Mouse (Mus musculus): ENCODE measurements around the gene Dnajc12. TPM values are rescaled to one million over a fixed set of nuclear protein-coding genes. Genes with fewer than 3 reads are reported as not detected.

The Dnajc12 gene
- total and polyA plus RNA-seq, 3 experiments: 0.83 to 3.7 (median 1.5) TPM

- TF ChIP-seq PAX5 (IDR thresholded peaks at IDR 0.05; ENCODE audit: low read length) (no peak), MXI1 (IDR thresholded peaks at IDR 0.05; ENCODE audit: low read depth, low read length) (no peak; the same call in 1 of the 2 replicates), CHD1 (IDR thresholded peaks at IDR 0.05; ENCODE audit: low read depth, low read length) (0 out of 2 replicates have a peak, but pooled peaks have one; percentile 59), SIN3A (IDR thresholded peaks at IDR 0.05; ENCODE audit: low read length) (peak; percentile 76; the same call in 1 of the 2 replicates)
Measured at GRCm38 (mm10) chr10:63429785-63430305, 47.6 kb downstream of the Dnajc12 start, which contains the start of gene Ctnna3 (continued).

- dilution Hi-C loops (cut with MboI; ENCODE audit: extremely low pct_ligation_motif_present, extremely low pct_unique_long_range_greater_than_20kb, low sequenced_read_pairs): no loop called here
- no peak for DNase-seq (ENCODE audit: extremely low read depth)
- Histone ChIP-seq H3K4me2 (ENCODE audit: insufficient read depth, low read depth, poor library complexity, severe bottlenecking) (no peak overlapping the region), H3K9me3 (replicated peaks; ENCODE audit: low read length) (no peaks in the 10 kb centered on the region), H3K27ac (ENCODE audit: insufficient read depth, low read depth) (no peak overlapping the region), H3K9ac (ENCODE audit: insufficient read depth, low read depth) (no peak overlapping the region), H3K27me3 (replicated peaks) (no peaks in the 10 kb centered on the region), H3K4me3 (replicated peaks in 1 of 3; ENCODE audit: low read depth in 2 of 3, low read length in 2 of 3, poor library complexity in 1 of 3) (no peak overlapping the region), H3K79me2 (replicated peaks; ENCODE audit: control insufficient read depth, extremely low read depth, insufficient read depth, poor library complexity, severe bottlenecking) (no peaks in the 10 kb centered on the region), H3K36me3 (replicated peaks in 1 of 2; ENCODE audit: control insufficient read depth in 1 of 2, insufficient read depth in 1 of 2, low read length in 1 of 2) (no peaks in the 10 kb centered on the region), H3K4me1 (ENCODE audit: control insufficient read depth in 1 of 2, insufficient read depth in 2 of 2) (peaks cover 0 to 14% of the 10 kb centered on the region in 2 experiments; a peak in 2 of 4 replicates)
- in situ Hi-C loops (cut with MboI; ENCODE audit: low pct_ligation_motif_present, low pct_unique_long_range_greater_than_20kb, low sequenced_read_pairs): no loop called here
- TF ChIP-seq CTCF (conservative IDR thresholded peaks at IDR 0.05 in 1 of 2, IDR thresholded peaks at IDR 0.05 in 1 of 2; ENCODE audit: low read depth in 2 of 2, low read length in 2 of 2) (peak in 1 of 2 experiments; percentile 24; a peak in 2 of 4 replicates), IRF4 (IDR thresholded peaks at IDR 0.05; ENCODE audit: low read depth, low read length) (no peak)
Measured at GRCm38 (mm10) chr10:63431221-63431736, 49.0 kb downstream of the Dnajc12 start.

DNA sequence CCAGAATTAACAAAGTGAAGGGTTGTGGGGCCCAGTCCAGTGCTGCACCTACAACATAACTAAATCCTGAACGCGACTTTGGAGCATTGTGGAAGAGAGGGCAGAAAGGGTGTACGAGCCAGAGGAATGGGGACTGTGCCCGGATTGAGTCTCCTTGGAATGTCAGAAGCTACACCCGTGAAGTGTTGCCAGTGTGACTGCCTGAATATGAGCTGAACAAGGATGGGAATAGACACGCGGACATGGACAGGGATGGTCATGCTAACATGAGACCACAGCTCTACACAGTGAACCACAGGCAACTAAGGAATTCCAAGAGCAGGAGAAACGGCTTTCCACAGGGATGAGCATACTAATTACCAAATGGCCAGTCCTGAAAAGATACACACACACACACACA, 49.9 kb downstream of the Dnajc12 start:
- Histone ChIP-seq H3K4me1 (ENCODE audit: control insufficient read depth in 1 of 2, insufficient read depth in 2 of 2) (peaks cover 0 to 9% of the 10 kb centered on the region in 2 experiments; a peak in 2 of 4 replicates), H3K27me3 (replicated peaks) (no peaks in the 10 kb centered on the region), H3K4me3 (replicated peaks in 1 of 3; ENCODE audit: low read depth in 2 of 3, low read length in 2 of 3, poor library complexity in 1 of 3) (no peak overlapping the region), H3K36me3 (replicated peaks in 1 of 2; ENCODE audit: control insufficient read depth in 1 of 2, insufficient read depth in 1 of 2, low read length in 1 of 2) (no peaks in the 10 kb centered on the region), H3K9ac (ENCODE audit: insufficient read depth, low read depth) (no peak overlapping the region), H3K79me2 (replicated peaks; ENCODE audit: control insufficient read depth, extremely low read depth, insufficient read depth, poor library complexity, severe bottlenecking) (no peaks in the 10 kb centered on the region), H3K27ac (ENCODE audit: insufficient read depth, low read depth) (no peak overlapping the region), H3K9me3 (replicated peaks; ENCODE audit: low read length) (no peaks in the 10 kb centered on the region), H3K4me2 (ENCODE audit: insufficient read depth, low read depth, poor library complexity, severe bottlenecking) (no peak overlapping the region)
- dilution Hi-C loops (cut with MboI; ENCODE audit: extremely low pct_ligation_motif_present, extremely low pct_unique_long_range_greater_than_20kb, low sequenced_read_pairs) (no loop called here), in situ Hi-C loops (cut with MboI; ENCODE audit: low pct_ligation_motif_present, low pct_unique_long_range_greater_than_20kb, low sequenced_read_pairs) (no loop called here)
- DNase-seq (ENCODE audit: extremely low read depth): no peak
- no peak for TF ChIP-seq MXI1 (IDR thresholded peaks at IDR 0.05; ENCODE audit: low read depth, low read length)
- TF ChIP-seq USF2 (conservative IDR thresholded peaks at IDR 0.05; ENCODE audit: low read depth, low read length): no peak
- no peak for TF ChIP-seq SMC3 (IDR thresholded peaks at IDR 0.05; ENCODE audit: low read depth, low read length)
- no peak for TF ChIP-seq ELF1 (IDR thresholded peaks at IDR 0.05; ENCODE audit: low read depth, low read length)
- no peak for TF ChIP-seq HCFC1 (IDR thresholded peaks at IDR 0.05; ENCODE audit: low read depth, low read length)
- TF ChIP-seq ZNF384 (IDR thresholded peaks at IDR 0.05; ENCODE audit: low read depth, low read length): no peak

DNA sequence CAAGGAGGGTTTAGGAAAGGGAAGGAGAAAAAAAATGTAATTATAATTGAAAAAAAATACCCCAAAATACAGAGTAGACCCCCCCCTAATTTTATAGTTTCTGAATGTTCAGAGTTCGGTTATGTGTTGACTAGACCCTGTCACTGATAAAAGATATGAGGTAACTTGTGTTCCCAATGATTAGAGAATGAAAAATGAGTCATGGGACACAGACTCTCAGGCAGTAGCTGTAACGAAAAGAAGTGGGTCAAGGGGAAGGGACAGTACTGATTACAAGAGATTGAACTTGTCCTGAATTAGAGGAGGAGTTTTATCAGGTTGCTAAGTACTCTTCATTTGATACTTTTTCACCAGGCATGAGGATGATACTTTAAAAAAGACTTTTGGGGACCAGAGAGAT, 50.6 kb downstream of the Dnajc12 start:
- Histone ChIP-seq H3K4me3 (replicated peaks in 1 of 3; ENCODE audit: low read depth in 2 of 3, low read length in 2 of 3, poor library complexity in 1 of 3) (no peak overlapping the region), H3K9me3 (replicated peaks; ENCODE audit: low read length) (no peaks in the 10 kb centered on the region), H3K27ac (ENCODE audit: insufficient read depth, low read depth) (no peak overlapping the region), H3K79me2 (replicated peaks; ENCODE audit: control insufficient read depth, extremely low read depth, insufficient read depth, poor library complexity, severe bottlenecking) (no peaks in the 10 kb centered on the region), H3K4me2 (ENCODE audit: insufficient read depth, low read depth, poor library complexity, severe bottlenecking) (no peak overlapping the region), H3K9ac (ENCODE audit: insufficient read depth, low read depth) (no peak overlapping the region), H3K27me3 (replicated peaks) (no peaks in the 10 kb centered on the region), H3K36me3 (replicated peaks in 1 of 2; ENCODE audit: control insufficient read depth in 1 of 2, insufficient read depth in 1 of 2, low read length in 1 of 2) (no peaks in the 10 kb centered on the region), H3K4me1 (ENCODE audit: control insufficient read depth in 1 of 2, insufficient read depth in 2 of 2) (peaks cover 0 to under 1% of the 10 kb centered on the region in 2 experiments; a peak in 1 of 4 replicates)
- in situ Hi-C loops (cut with MboI; ENCODE audit: low pct_ligation_motif_present, low pct_unique_long_range_greater_than_20kb, low sequenced_read_pairs) (no loop called here), dilution Hi-C loops (cut with MboI; ENCODE audit: extremely low pct_ligation_motif_present, extremely low pct_unique_long_range_greater_than_20kb, low sequenced_read_pairs) (no loop called here)
- TF ChIP-seq SIN3A (IDR thresholded peaks at IDR 0.05; ENCODE audit: low read length): no peak
- TF ChIP-seq RAD21 (IDR thresholded peaks at IDR 0.05; ENCODE audit: low read depth, low read length): no peak
- no peak for TF ChIP-seq RCOR1 (conservative IDR thresholded peaks at IDR 0.05; ENCODE audit: low read depth, low read length)
- TF ChIP-seq TCF12 (IDR thresholded peaks at IDR 0.05; ENCODE audit: low read depth, low read length): no peak
- TF ChIP-seq ZKSCAN1 (IDR thresholded peaks at IDR 0.05; ENCODE audit: borderline replicate concordance, low read depth, low read length): no peak
- TF ChIP-seq EP300 (IDR thresholded peaks at IDR 0.05; ENCODE audit: low read length): no peak
- TF ChIP-seq MEF2A (IDR thresholded peaks at IDR 0.05; ENCODE audit: borderline replicate concordance, low read depth, low read length): no peak
- TF ChIP-seq ELF1 (IDR thresholded peaks at IDR 0.05; ENCODE audit: low read depth, low read length): no peak
- no peak for TF ChIP-seq ZC3H11A (IDR thresholded peaks at IDR 0.05; ENCODE audit: low read depth, low read length)
- DNase-seq (ENCODE audit: extremely low read depth): no peak

All from CH12.LX (cell line).